Mouse (Mus musculus): Measurements from ENCODE around the gene Krtap4-7. TPM values are rescaled to one million over a fixed set of nuclear protein-coding genes. Genes with fewer than 3 reads are reported as not detected.
"Not testable (repeated sequence)": the region's sequence is repeated elsewhere in the genome, so short reads cannot be mapped to it uniquely, and the experiment has no call there.

The Krtap4-7 gene
- not detected in 2 replicates for polyA plus RNA-seq (2012; ENCODE audit: insufficient read depth, low replicate concordance)

GRCm38 (mm10) chr11:99643635-99644139 lies at the start of gene Krtap4-7:
Gene Krtap4-7, minus strand, starts transcription at chr11:99644089.
- not testable (repeated sequence) for H3K9me3 ChIP-seq; H3K4me3 ChIP-seq (replicated peaks); H3K36me3 ChIP-seq (replicated peaks; ENCODE audit: low read length); H3K4me1 ChIP-seq; H3K27me3 ChIP-seq (replicated peaks)

- Histone ChIP-seq H3K27me3 (replicated peaks) (no peaks in the 10 kb centered on the region), H3K9me3 (no peaks in the 10 kb centered on the region), H3K4me3 (replicated peaks) (no peak within 1 kb of the TSS), H3K4me1 (no peaks in the 10 kb centered on the region), H3K36me3 (replicated peaks; ENCODE audit: low read length) (no peaks in the 10 kb centered on the region)
- TF ChIP-seq GATA1 (IDR thresholded peaks at IDR 0.05; ENCODE audit: borderline replicate concordance, low read length) (no peak), FLI1 (IDR thresholded peaks at IDR 0.05; ENCODE audit: low read length) (no peak)
Observed at GRCm38 (mm10) chr11:99690463-99690862, 46.6 kb upstream of the Krtap4-7 start, which contains the start of gene Gm14190. Gene Gm14190, minus strand, starts transcription at chr11:99690740.

GRCm38 (mm10) chr11:99685235-99685634 lies 41.3 kb upstream of the Krtap4-7 start:
- H3K36me3 ChIP-seq (replicated peaks; ENCODE audit: low read length); H3K27me3 ChIP-seq (replicated peaks); H3K9me3 ChIP-seq; H3K4me3 ChIP-seq (replicated peaks); H3K4me1 ChIP-seq: not testable (repeated sequence)

- no peaks in the 10 kb centered on the region for H3K4me1 ChIP-seq
- no peaks in the 10 kb centered on the region for H3K27me3 ChIP-seq (replicated peaks)
- no peaks in the 10 kb centered on the region for H3K9me3 ChIP-seq
- H3K36me3 ChIP-seq (replicated peaks; ENCODE audit: low read length), result no peaks in the 10 kb centered on the region
- peak overlapping the region; percentile 54 for H3K4me3 ChIP-seq (replicated peaks)
- TF ChIP-seq FLI1 (IDR thresholded peaks at IDR 0.05; ENCODE audit: low read length), result no peak
- no peak for TF ChIP-seq GATA1 (IDR thresholded peaks at IDR 0.05; ENCODE audit: borderline replicate concordance, low read length)
Observed at GRCm38 (mm10) chr11:99683481-99683880, 39.6 kb upstream of the Krtap4-7 start.

GRCm38 (mm10) chr11:99665860-99666259 lies 22.0 kb upstream of the Krtap4-7 start, which contains the start of gene Krtap4-6:
Gene Krtap4-6, minus strand, starts transcription at chr11:99665960.
- TF ChIP-seq GATA1 (IDR thresholded peaks at IDR 0.05; ENCODE audit: borderline replicate concordance, low read length), result no peak
- TF ChIP-seq FLI1 (IDR thresholded peaks at IDR 0.05; ENCODE audit: low read length), result no peak
- Histone ChIP-seq H3K4me1 (no peaks in the 10 kb centered on the region), H3K4me3 (replicated peaks) (no peak within 1 kb of the TSS), H3K27me3 (replicated peaks) (no peaks in the 10 kb centered on the region), H3K36me3 (replicated peaks; ENCODE audit: low read length) (no peaks in the 10 kb centered on the region), H3K9me3 (0 out of 2 replicates have a peak, but pooled peaks cover 3% of the 10 kb centered on the region)

DNA sequence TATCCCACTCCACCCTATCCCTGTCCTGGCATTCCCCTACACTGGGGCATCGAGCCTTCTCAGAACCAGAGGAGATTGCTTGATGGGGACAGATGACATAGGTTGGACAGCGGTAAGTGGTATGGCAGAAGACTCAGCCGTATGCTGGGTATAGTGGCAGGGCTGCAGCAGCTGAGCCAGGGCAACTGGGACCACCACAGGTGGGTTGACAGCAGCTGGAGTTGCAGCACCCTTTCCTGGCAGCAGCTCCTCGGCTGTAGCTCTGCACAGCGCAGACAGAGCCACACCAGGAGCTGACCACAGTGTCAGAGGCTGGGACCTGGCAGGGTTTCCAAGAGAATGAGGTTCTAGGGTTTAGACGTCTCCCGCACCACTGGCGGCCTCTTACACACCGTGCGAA lies 18.9 kb upstream of the Krtap4-7 start:
- Histone ChIP-seq H3K36me3 (replicated peaks; ENCODE audit: low read length) (no peaks in the 10 kb centered on the region), H3K4me1 (no peaks in the 10 kb centered on the region), H3K4me3 (replicated peaks) (no peak overlapping the region), H3K9me3 (0 out of 2 replicates have a peak, but pooled peaks cover 3% of the 10 kb centered on the region), H3K27me3 (replicated peaks) (no peaks in the 10 kb centered on the region)
- TF ChIP-seq FLI1 (IDR thresholded peaks at IDR 0.05; ENCODE audit: low read length) (no peak), GATA1 (IDR thresholded peaks at IDR 0.05; ENCODE audit: borderline replicate concordance, low read length) (no peak)

- H3K27me3 ChIP-seq (replicated peaks), result no peaks in the 10 kb centered on the region
- H3K9me3 ChIP-seq, result 0 out of 2 replicates have a peak, but pooled peaks cover 3% of the 10 kb centered on the region
- TF ChIP-seq FLI1 (IDR thresholded peaks at IDR 0.05; ENCODE audit: low read length), result no peak
- TF ChIP-seq GATA1 (IDR thresholded peaks at IDR 0.05; ENCODE audit: borderline replicate concordance, low read length), result no peak
- no peaks in the 10 kb centered on the region for H3K36me3 ChIP-seq (replicated peaks; ENCODE audit: low read length)
- H3K4me3 ChIP-seq (replicated peaks), result no peak overlapping the region
- no peaks in the 10 kb centered on the region for H3K4me1 ChIP-seq
Observed at GRCm38 (mm10) chr11:99659256-99659655, 15.4 kb upstream of the Krtap4-7 start.

- not testable (repeated sequence) for H3K4me3 ChIP-seq (replicated peaks); H3K4me1 ChIP-seq; H3K27me3 ChIP-seq (replicated peaks); H3K36me3 ChIP-seq (replicated peaks; ENCODE audit: low read length); H3K9me3 ChIP-seq
Observed at GRCm38 (mm10) chr11:99658467-99659010, 14.7 kb upstream of the Krtap4-7 start, which contains the start of gene Gm11563. Gene Gm11563, minus strand, starts transcription at chr11:99658960.

DNA sequence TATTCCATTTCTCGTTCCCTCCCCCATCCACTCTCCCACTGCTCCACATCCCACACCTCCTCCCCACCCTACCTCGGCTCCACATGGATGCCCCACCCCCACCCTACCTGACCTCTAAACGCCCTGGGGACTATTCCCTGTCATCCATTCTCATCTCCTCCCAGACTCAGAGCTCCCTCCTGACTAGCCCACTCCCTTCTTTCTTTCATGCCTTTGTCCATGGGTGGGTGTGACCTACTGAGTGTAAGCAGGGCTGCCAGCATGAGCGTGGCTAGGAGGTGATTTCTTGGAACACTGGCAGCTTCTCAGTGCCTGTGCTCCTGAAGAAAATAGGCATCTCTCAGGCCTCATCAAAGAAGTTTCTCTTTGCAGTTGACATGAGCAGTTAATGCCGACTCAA lies 13.2 kb upstream of the Krtap4-7 start:
- no peak for TF ChIP-seq FLI1 (IDR thresholded peaks at IDR 0.05; ENCODE audit: low read length)
- TF ChIP-seq GATA1 (IDR thresholded peaks at IDR 0.05; ENCODE audit: borderline replicate concordance, low read length), result no peak
- Histone ChIP-seq H3K27me3 (replicated peaks) (no peaks in the 10 kb centered on the region), H3K4me1 (no peaks in the 10 kb centered on the region), H3K4me3 (replicated peaks) (no peak overlapping the region), H3K36me3 (replicated peaks; ENCODE audit: low read length) (no peaks in the 10 kb centered on the region), H3K9me3 (0 out of 2 replicates have a peak, but pooled peaks cover 3% of the 10 kb centered on the region)

- no peaks in the 10 kb centered on the region for H3K27me3 ChIP-seq (replicated peaks)
- no peaks in the 10 kb centered on the region for H3K9me3 ChIP-seq
- H3K36me3 ChIP-seq (replicated peaks; ENCODE audit: low read length), result no peaks in the 10 kb centered on the region
- H3K4me1 ChIP-seq, result no peaks in the 10 kb centered on the region
- no peak for TF ChIP-seq GATA1 (IDR thresholded peaks at IDR 0.05; ENCODE audit: borderline replicate concordance, low read length)
- TF ChIP-seq FLI1 (IDR thresholded peaks at IDR 0.05; ENCODE audit: low read length), result no peak
- no peak within 1 kb of the TSS for H3K4me3 ChIP-seq (replicated peaks)
Observed at GRCm38 (mm10) chr11:99650136-99650535, 6.2 kb upstream of the Krtap4-7 start, which contains the start of gene Gm11555. Gene Gm11555, minus strand, starts transcription at chr11:99650236.

GRCm38 (mm10) chr11:99646444-99646843 lies 2.6 kb upstream of the Krtap4-7 start:
- Histone ChIP-seq H3K36me3 (replicated peaks; ENCODE audit: low read length) (no peaks in the 10 kb centered on the region), H3K27me3 (replicated peaks) (no peaks in the 10 kb centered on the region), H3K9me3 (no peaks in the 10 kb centered on the region), H3K4me3 (replicated peaks) (no peak overlapping the region), H3K4me1 (no peaks in the 10 kb centered on the region)
- TF ChIP-seq FLI1 (IDR thresholded peaks at IDR 0.05; ENCODE audit: low read length), result no peak
- no peak for TF ChIP-seq GATA1 (IDR thresholded peaks at IDR 0.05; ENCODE audit: borderline replicate concordance, low read length)
